Mouse (Mus musculus) brain, adult 10 weeks (tissue): ENCODE data around the gene Cavin2. TPM values are rescaled to one million over a fixed set of nuclear protein-coding genes. Genes with fewer than 3 reads are reported as not detected.

Source experiments
- polyA plus RNA-seq: library from polyadenylated mRNA; stranded (reverse); fragments of 350-450 nt; fragmentation: Illumina TruSeq; extraction: RNeasy Lipid Tissue Mini Kit (QIAGEN cat#74804); gene quantifications from one replicate; pipeline ENCODE4 v1.2.3, GENCODE M21; 2015; ENCODE audit warnings: low read depth, low replicate concordance

The Cavin2 gene
- 11.5 TPM for polyA plus RNA-seq

DNA sequence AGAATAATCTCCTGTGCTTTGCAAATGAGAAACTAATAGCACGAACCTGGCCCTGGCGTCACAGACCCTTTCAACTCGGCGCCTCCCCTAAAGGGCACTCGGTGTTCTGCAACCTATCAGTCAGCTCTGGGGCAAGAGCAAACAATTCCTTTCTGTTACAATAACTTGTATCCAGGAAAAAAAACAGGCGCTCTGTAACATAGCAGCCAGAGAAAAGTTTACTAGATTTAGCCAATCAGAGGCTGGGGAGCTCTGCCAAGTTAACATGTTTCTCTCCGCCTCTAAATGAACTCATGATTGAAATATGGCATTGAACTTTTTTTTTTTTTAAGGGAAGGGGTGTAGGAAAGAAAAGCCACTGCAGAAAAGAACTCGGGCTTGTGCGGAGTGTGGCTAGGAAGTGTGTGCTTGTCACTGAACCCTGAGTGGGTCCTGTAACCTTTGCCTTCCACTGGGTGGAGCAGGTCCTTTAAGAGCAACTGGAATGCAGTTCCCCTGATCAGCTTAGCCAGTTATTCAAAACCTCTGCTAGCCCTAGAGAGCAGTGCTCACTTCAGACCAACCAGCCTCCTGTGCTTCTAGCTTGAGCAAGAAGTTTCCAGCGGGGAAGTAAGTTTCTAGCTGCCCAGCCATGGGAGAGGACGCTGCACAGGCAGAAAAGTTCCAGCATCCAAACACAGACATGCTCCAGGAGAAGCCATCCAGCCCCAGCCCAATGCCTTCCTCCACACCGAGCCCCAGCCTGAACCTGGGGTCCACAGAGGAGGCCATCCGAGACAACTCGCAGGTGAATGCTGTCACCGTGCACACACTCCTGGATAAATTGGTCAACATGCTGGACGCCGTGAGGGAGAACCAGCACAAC is at the start of gene Cavin2:
Cavin2 (plus strand) TSS at position 372 of the 865 bp plus-strand sequence.

Other genes starting within 250 kb of the Cavin2 start
- gene Nabp1, start 189.3 kb downstream of the Cavin2 start, polyA plus RNA-seq, result 16.2 TPM